Comparison of ENCODE assay signal across 1 mouse cellular context in genomic region chr19:8773409-8773808, GRCm38 (mm10).
TF ChIP-seq lines count a peak whose summit lies in the region.

No protein-coding gene starts in this region.

TF ChIP-seq in MEL, 35 proteins besides CTCF, POLR2A, EP300 and RAD21:
- TF ChIP-seq POLR2AphosphoS2 (IDR thresholded peaks at IDR 0.05; ENCODE audit: low read length) (peak; percentile 14; the same call in 1 of the 2 replicates), SIN3A (IDR thresholded peaks at IDR 0.05; ENCODE audit: low read length) (no peak), TAL1 (IDR thresholded peaks at IDR 0.05; ENCODE audit: low read length) (no peak)
